Mouse (Mus musculus): ENCODE results near the gene Usmg5. TPM values are rescaled to one million over a fixed set of nuclear protein-coding genes. Genes with fewer than 3 reads are reported as not detected.

Gene Usmg5
- polyA plus RNA-seq, 1 experiment from 2014 or later = 714 TPM

DNA sequence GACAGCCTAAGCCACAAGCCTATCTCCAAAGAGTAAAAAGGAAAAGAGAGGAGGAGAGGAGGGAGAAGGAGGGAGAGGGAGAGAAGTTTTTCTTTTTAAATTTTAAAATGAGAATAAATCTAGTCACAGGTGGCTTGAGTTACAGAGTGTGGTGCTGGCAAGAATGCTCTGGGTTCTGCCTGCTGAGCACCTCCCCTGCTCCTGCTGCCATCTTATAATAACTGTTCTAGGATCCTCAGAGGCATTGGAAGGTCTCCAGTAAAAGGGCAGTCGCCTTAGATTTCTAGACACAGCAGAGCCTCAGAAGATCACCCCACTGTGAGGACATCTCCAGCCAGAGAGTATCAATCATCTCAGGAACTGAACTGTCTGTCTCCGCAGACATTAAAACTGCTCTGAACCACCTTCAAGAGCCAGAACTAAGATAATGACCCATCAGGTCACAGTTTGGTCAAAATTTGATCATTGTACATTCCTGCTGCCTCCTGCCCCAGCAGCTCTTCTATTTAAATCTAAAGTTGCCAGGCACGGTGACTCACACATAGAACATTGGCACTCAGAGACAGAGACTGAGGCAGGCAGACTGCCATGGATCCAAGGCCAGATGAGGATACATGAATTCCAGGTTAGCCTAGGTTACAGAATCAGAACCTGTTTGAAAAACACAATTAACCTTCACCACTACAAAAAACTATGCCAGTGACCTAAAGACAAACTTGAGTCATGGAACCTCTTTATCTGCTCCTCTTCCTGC lies 49.5 kb downstream of the Usmg5 start:
- CTCF ChIA-PET = interaction anchor here (0.7 to 1.2 kb wide), 3 partner anchors 161 to 453 kb away, joined by 3 read pairs; no protein-coding TSS in a partner anchor
- ATAC-seq (no peak), DNase-seq (ENCODE audit: low read depth, low spot score) (no peak)
- no peaks in the 10 kb centered on the region for H3K27me3 ChIP-seq
- in situ Hi-C loops (cut with MboI; ENCODE audit: low pct_unique_long_range_greater_than_20kb) = no loop called here
- POLR2A ChIA-PET = no interaction called here
- TF ChIP-seq CTCF (IDR thresholded peaks at IDR 0.05) = no peak

DNA sequence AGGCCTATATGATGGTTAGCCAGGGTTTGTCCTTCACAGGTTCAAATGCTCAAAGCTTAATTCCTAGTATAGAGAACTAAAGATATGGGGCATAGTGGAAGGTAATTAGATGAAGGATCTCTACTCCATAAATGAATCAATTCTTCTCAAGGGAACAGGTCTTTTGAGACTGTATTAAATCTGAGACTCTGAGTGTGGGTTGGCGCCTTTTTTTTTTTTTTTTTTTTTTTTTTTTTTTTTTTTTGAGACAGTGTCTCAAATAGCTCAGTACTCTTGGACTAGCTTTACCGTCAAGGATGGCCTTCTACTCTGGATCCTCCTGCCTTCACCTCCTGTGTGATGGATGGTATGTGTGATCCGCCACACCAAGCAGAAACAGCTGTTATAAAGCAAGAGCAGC lies 53.9 kb downstream of the Usmg5 start:
- TF ChIP-seq CTCF (IDR thresholded peaks at IDR 0.05) = no peak
- ATAC-seq = no peak
- in situ Hi-C loops (cut with MboI; ENCODE audit: low pct_unique_long_range_greater_than_20kb) = no loop called here
- CTCF ChIA-PET = interaction anchor here (1.5 kb wide), 1 partner anchor 11 kb away, joined by 3 read pairs; no protein-coding TSS in a partner anchor
- no peak for DNase-seq (ENCODE audit: low read depth, low spot score)
- H3K27me3 ChIP-seq = no peaks in the 10 kb centered on the region
- POLR2A ChIA-PET = interaction anchor here (0.6 to 1.0 kb wide), 3 partner anchors 13 to 289 kb away, joined by 5 to 10 read pairs (median 8); no protein-coding TSS in a partner anchor

DNA sequence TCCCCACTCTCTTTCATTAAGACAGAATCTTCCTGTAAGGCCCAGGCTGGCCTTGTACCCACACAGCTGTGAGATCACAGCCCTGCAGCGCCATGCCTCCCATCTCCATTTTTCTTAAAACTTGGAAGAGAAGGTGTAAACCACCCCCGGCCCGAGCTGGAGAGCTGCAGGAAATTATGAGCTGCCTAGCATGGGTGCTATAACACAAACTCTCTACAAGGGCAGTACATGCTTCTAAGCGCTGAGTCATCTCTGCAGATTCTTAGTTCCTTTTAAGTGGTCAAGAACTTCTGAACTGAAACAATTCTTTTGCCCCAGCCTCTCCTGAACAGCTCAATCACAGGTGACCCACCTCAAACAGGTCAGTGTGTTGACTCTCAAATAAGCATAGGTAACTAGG lies 55.5 kb downstream of the Usmg5 start:
- in situ Hi-C loops (cut with MboI; ENCODE audit: low pct_unique_long_range_greater_than_20kb) = no loop called here
- DNase-seq (ENCODE audit: low read depth, low spot score) (no peak), ATAC-seq (no peak)
- ChIA-PET CTCF (interaction anchor here (1.3 kb wide), 1 partner anchor 9 kb away, joined by 3 read pairs; no protein-coding TSS in a partner anchor), POLR2A (no interaction called here)
- TF ChIP-seq CTCF (IDR thresholded peaks at IDR 0.05) = no peak
- H3K27me3 ChIP-seq = no peaks in the 10 kb centered on the region

Other genes starting within 250 kb of the Usmg5 start
- 1.5 TPM for gene Ina, start 75.9 kb downstream of the Usmg5 start, polyA plus RNA-seq (2021)
- 99.6 TPM for gene Nt5c2, start 75.5 kb downstream of the Usmg5 start, polyA plus RNA-seq (2021)
- 24.9 TPM for gene Pcgf6, start 39.7 kb downstream of the Usmg5 start, polyA plus RNA-seq (2021)
- gene Taf5, start 22.9 kb downstream of the Usmg5 start, polyA plus RNA-seq (2021) = 4.1 TPM
- gene Pdcd11, start 121 bp upstream of the Usmg5 start, polyA plus RNA-seq (2021) = 29.3 TPM
- gene Calhm2, start 47.6 kb upstream of the Usmg5 start, polyA plus RNA-seq (2021) = 0.05 TPM
- not detected for gene Calhm1, start 53.6 kb upstream of the Usmg5 start, polyA plus RNA-seq (2021)
- not detected for gene Calhm3, start 67.1 kb upstream of the Usmg5 start, polyA plus RNA-seq (2021)
- 0.28 TPM for gene Neurl1a, start 88.2 kb upstream of the Usmg5 start, polyA plus RNA-seq (2021)

All from Patski (cell line).